Mouse (Mus musculus): ENCODE data around the gene Xlr5a. TPM values are rescaled to one million over a fixed set of nuclear protein-coding genes. Genes with fewer than 3 reads are reported as not detected.

Gene Xlr5a
- not detected for total RNA-seq (2023)

GRCm38 (mm10) chrX:73292876-73293275 is at the start of gene Xlr5a, which contains the start of gene Xlr5c:
TSS of gene Xlr5a (minus strand) at chrX:73292976.
TSS of gene Xlr5c (minus strand) at chrX:73292976.

DNA sequence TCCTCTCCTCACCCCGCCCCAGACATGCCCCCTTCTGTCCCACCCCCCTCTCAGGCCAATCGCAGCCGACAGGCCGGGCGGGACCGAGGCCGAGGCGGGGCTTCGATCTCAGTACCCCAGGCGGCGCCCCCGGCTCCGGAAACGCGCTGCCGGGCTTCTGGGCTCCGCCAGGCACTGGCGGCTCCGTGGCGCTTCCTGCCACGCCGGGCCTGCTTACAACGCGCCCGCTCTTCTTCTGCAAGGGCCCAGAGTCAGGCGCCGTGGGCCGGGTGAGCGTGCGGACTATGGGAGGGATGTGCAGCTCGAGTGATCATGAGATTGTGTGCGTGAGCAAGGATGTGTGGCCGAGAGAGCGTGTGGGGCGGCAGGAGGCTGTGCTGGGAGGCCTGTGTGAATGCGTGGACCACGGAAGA is 49.7 kb upstream of the Xlr5a start, which contains the start of gene Zfp275:
Zfp275 (plus strand) TSS at position 139 of the 413 bp plus-strand sequence.

DNA sequence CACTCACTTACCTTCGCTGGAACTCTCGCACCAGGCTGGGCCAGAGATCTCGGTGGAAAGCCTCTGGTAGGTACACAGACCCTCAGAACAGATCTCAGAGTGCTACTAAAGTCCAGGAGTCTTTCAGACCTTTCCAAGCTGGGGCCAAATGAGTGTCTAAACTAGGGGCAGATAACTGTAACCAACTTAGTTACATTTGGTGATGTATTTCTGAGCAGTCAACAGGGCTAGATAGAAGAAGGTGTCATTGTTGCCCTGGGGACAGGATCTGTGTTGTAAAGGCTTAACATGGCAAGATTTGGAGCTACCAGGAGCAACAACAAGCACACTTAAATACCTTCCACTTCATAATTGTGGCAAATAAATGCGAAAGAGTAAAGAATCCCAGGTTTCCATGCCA is 44.0 kb upstream of the Xlr5a start, which contains the start of gene Gm45015:
Gm45015 (minus strand) TSS at position 101 of the 400 bp plus-strand sequence.

GRCm38 (mm10) chrX:73265270-73265669 is 27.5 kb downstream of the Xlr5a start, which contains the start of gene Xlr3c:
TSS of gene Xlr3c (minus strand) at chrX:73265390.

DNA sequence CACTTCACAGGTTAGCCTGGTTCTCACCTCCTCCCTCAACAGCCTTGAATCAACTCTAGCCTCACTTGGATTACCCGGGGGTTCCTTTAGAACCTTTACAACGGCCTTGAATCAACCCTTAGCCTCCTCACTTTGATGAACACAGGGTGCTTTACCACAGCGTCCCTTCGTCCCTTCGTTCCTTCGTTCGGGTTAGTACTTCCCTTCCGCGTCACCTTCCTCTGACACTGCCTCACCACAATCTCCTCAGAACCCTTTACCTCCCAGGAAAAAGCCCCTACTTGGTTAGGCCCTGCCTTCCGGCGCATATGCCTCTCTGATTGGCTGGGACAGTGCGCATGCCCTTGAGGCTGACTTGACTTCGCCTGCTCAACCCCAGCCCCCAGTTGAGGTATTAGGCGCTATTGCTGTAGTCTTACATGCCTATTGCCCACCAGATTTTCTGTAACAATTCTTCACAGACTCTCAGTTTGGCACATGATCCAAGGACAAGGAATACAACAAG is 49.9 kb downstream of the Xlr5a start, which contains the start of gene Xlr4c:
Xlr4c (minus strand) TSS at position 310 of the 505 bp plus-strand sequence.

GRCm38 (mm10) chrX:73227914-73228605 is 64.7 kb downstream of the Xlr5a start, which contains the start of gene F8a:
TSS of gene F8a (plus strand) at chrX:73228291.

GRCm38 (mm10) chrX:73213819-73214564 is 78.8 kb downstream of the Xlr5a start, which contains the start of gene Xlr4b:
TSS of gene Xlr4b (plus strand) at chrX:73214333.

DNA sequence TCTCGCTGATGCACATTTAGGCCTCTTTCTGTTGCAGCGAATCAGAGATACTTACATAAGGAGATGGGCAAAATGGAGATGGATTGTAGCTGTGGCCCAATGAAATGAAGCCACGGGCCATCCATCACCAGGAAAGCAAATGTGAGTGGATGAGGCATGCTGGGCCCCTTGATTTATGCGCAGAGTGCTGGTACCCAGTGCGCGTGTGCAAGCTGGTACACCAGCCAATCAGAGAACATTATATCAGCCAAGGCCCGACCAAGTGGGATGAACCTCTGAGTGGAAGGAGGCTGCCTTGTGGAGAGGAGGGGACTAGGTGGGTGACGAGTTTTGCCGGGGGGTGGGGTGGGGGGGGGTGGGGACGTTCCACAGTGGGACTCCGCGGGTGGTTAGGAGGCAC is 100.8 kb downstream of the Xlr5a start, which contains the start of gene Xlr3b:
Xlr3b (plus strand) TSS at position 274 of the 400 bp plus-strand sequence.

GRCm38 (mm10) chrX:73176889-73177288 is 115.9 kb downstream of the Xlr5a start, which contains the start of gene Spin2d:
TSS of gene Spin2d (minus strand) at chrX:73176989.

DNA sequence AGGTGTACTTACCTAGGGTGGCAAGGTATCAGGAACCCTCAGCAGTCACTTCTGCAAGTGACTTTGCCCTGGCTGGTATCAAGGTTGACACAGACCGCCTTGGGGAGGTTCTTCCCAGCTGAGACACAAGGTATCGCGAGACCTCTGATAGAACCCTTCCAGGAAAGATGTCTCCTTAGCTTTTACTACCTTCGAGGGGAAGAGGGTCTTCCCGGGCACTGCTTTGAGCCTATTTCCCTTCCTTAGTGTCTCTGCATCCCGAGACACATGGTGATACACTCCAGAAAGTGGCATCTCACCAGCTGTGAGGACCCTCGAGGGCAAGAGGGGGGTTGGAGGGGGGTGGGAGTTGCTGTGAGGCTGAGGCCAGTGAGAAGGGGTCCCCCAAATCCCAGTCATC is 143.4 kb downstream of the Xlr5a start, which contains the start of gene DXBay18:
DXBay18 (minus strand) TSS at position 101 of the 400 bp plus-strand sequence.

DNA sequence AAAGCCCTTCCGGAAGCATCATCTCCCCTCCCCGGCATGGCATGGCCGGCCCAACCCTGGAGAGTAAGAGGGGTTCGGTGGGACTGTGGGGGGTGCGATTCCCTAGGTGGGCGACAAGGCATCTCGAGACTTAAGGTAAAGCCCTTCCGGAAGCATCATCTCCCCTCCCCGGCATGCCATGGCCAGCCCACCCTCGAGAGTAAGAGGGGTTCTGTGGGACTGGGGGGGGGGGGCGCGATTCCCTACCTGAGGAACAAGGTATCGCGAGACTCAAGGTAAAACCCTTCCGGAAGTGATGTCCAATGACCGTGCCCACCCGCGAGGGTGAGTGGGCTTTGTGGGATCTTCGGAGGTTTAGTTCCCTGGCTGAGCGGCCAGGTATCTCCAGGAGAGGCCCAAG is 144.3 kb downstream of the Xlr5a start, which contains the start of gene Xlr5b:
Xlr5b (plus strand) TSS at position 301 of the 400 bp plus-strand sequence.

DNA sequence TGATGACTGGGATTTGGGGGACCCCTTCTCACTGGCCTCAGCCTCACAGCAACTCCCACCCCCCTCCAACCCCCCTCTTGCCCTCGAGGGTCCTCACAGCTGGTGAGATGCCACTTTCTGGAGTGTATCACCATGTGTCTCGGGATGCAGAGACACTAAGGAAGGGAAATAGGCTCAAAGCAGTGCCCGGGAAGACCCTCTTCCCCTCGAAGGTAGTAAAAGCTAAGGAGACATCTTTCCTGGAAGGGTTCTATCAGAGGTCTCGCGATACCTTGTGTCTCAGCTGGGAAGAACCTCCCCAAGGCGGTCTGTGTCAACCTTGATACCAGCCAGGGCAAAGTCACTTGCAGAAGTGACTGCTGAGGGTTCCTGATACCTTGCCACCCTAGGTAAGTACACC is 176.0 kb downstream of the Xlr5a start, which contains the start of gene Gm14685:
Gm14685 (plus strand) TSS at position 301 of the 400 bp plus-strand sequence.

GRCm38 (mm10) chrX:73096941-73097508 is 195.8 kb downstream of the Xlr5a start, which contains the start of gene Xlr3a:
TSS of gene Xlr3a (minus strand) at chrX:73097095.

DNA sequence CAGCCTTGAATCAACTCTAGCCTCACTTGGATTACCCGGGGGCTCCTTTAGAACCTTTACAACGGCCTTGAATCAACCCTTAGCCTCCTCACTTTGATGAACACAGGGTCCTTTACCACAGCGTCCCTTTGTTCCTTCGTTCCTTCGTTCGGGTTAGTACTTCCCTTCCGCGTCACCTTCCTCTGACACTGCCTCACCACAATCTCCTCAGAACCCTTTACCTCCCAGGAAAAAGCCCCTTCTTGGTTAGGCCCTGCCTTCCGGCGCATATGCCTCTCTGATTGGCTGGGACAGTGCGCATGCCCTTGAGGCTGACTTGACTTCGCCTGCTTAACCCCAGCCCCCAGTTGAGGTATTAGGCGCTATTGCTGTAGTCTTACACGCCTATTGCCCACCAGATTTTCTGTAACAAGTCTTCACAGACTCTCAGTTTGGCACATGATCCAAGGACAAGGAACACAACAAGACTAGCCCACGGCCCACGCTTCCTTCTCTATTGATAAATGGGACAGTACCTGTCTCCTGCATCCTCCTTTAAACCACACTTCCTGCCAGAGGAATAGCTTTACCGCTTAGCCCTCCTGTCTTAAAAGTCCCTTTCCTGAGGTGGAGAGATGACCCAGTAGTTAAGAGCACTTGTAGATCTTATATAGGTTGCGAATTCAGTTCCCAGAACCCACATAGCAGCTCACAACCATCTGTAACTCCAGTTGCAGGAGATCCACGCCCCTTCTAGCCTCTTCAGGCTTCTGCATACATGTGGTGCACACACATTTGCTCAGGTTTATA is 210.3 kb downstream of the Xlr5a start, which contains the start of gene Xlr4a:
Xlr4a (minus strand) TSS at position 212 of the 789 bp plus-strand sequence.

DNA sequence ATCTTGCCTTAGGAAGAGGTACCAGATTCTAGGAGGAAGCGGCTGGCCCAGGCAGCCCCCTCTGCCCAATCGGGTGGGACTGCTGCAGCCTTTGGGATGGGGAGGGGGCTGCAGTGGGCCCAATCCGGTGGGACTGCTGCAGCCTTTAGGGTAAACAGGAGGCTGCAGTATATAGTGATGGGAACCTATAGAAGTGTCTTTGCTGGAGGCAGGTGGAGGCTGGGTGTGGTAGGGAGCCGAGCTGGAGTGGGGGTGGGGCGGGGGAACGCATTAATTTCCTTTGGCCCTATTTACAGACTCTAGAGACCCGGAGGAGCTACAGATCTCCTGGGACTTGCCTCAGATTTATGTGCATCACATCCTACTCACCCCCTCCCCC is 228.4 kb downstream of the Xlr5a start, which contains the start of gene Pnma3:
Pnma3 (plus strand) TSS at position 373 of the 379 bp plus-strand sequence.

Other genes with a start within 250 kb of the Xlr5a start
- gene Pnma3, start 228.2 kb downstream of the Xlr5a start, total RNA-seq (2023) = not detected
- gene Xlr4a, start 210.5 kb downstream of the Xlr5a start, total RNA-seq (2023) = 10 to 100 TPM in 1 of 2 experiments, 1 to 10 TPM in 1; 3.6 to 16.1 TPM
- gene Xlr3a, start 195.9 kb downstream of the Xlr5a start, total RNA-seq (2023) = 1 to 10 TPM in 1 of 2 experiments, not detected in 1; 2.1 TPM
- under 1 TPM; 0.17 to 0.21 TPM for gene Gm14685, start 175.9 kb downstream of the Xlr5a start, total RNA-seq (2023)
- gene Xlr5b, start 144.2 kb downstream of the Xlr5a start, total RNA-seq (2023) = not detected
- not detected for gene DXBay18, start 143.5 kb downstream of the Xlr5a start, total RNA-seq (2023)
- not detected for gene Spin2d, start 116.0 kb downstream of the Xlr5a start, total RNA-seq (2023)
- gene Xlr3b, start 100.8 kb downstream of the Xlr5a start, total RNA-seq (2023) = 10 to 100 TPM in 1 of 2 experiments, 1 to 10 TPM in 1; 5.9 to 24.8 TPM
- gene Xlr4b, start 78.6 kb downstream of the Xlr5a start, total RNA-seq (2023) = 10 to 100 TPM; 21.7 to 36.8 TPM
- 10 to 100 TPM; 11.0 to 12.9 TPM for gene F8a, start 64.7 kb downstream of the Xlr5a start, total RNA-seq (2023)
- gene Xlr4c, start 49.8 kb downstream of the Xlr5a start, total RNA-seq (2023) = 10 to 100 TPM in 1 of 2 experiments, 1 to 10 TPM in 1; 3.9 to 15.2 TPM
- not detected for gene Xlr3c, start 27.6 kb downstream of the Xlr5a start, total RNA-seq (2023)
- not detected for gene Xlr5c, start within 50 bp of the Xlr5a start, total RNA-seq (2023)
- not detected for gene Gm45015, start 43.9 kb upstream of the Xlr5a start, total RNA-seq (2023)
- gene Zfp275, start 49.6 kb upstream of the Xlr5a start, total RNA-seq (2023) = 10 to 100 TPM; 33.6 to 35.4 TPM
- gene Gm18336, start 105.8 kb upstream of the Xlr5a start, total RNA-seq (2023) = not detected
- not detected for gene Zfp92, start 118.1 kb upstream of the Xlr5a start, total RNA-seq (2023)
- gene Trex2, start 142.4 kb upstream of the Xlr5a start, total RNA-seq (2023) = not detected
- 10 to 100 TPM; 20.0 to 20.1 TPM for gene Haus7, start 166.1 kb upstream of the Xlr5a start, total RNA-seq (2023)
- gene Bgn, start 190.6 kb upstream of the Xlr5a start, total RNA-seq (2023) = not detected
- not detected for gene Atp2b3, start 210.1 kb upstream of the Xlr5a start, total RNA-seq (2023)

All from B cell, adult 67 days (primary cell).